Mouse (Mus musculus): ENCODE measurements around the gene Gda. TPM values are rescaled to one million over a fixed set of nuclear protein-coding genes. Genes with fewer than 3 reads are reported as not detected.

Gda gene
- polyA plus RNA-seq (2015; fragmentation: Nextera tagmentation; extraction: Ambion mirVana), result 1.7 and 2.0 TPM in 2 replicates

DNA sequence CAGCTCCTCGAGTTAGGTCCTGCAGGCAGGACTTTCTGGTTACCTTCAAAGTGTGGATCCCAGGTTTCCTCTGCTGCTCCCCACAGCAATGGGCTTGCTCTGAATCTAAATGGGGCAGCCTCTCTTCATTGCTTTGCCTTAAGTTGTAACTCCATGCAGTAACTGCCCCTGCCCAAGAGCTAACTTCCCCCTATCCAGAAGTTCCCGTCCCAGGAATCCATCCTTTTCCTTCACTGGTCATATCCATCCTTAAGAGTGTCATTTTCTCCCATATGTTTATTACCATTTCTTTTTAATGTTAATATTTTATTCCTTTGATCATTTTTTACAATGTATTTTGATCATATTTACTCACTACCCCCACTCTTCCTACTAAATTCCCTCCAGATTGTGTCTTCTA lies at the start of gene Gda:
Gene Gda, minus strand, starts transcription at position 101 of the 400 bp plus-strand sequence.
- H3K36me3 ChIP-seq (ENCODE audit: insufficient read depth, low read length), result no peaks in the 10 kb centered on the region
- DNase-seq (ENCODE audit: low spot score) (no peak), ATAC-seq (no peak)
- TF ChIP-seq EP300 (IDR thresholded peaks at IDR 0.05) (no peak), CTCF (IDR thresholded peaks at IDR 0.05) (no peak)
- no peak within 1 kb of the TSS for H3K27ac ChIP-seq (ENCODE audit: low read length)
- H3K9me3 ChIP-seq (ENCODE audit: low read length), result no peaks in the 10 kb centered on the region
- H3K4me2 ChIP-seq (replicated peaks; ENCODE audit: low read depth, low read length), result peak within 1 kb of the TSS; percentile 59
- no peaks in the 10 kb centered on the region for H3K27me3 ChIP-seq (replicated peaks; ENCODE audit: insufficient read depth, low read length)
- peak within 1 kb of the TSS; percentile 31 for H3K4me3 ChIP-seq (ENCODE audit: low read depth, low read length)
- no peak within 1 kb of the TSS for H3K9ac ChIP-seq (replicated peaks; ENCODE audit: low read depth)
- H3K4me1 ChIP-seq (ENCODE audit: insufficient read depth, low read depth, low read length), result no peaks in the 10 kb centered on the region
- 51% methylated on average over 2 of the region's 2 CpGs for WGBS

DNA sequence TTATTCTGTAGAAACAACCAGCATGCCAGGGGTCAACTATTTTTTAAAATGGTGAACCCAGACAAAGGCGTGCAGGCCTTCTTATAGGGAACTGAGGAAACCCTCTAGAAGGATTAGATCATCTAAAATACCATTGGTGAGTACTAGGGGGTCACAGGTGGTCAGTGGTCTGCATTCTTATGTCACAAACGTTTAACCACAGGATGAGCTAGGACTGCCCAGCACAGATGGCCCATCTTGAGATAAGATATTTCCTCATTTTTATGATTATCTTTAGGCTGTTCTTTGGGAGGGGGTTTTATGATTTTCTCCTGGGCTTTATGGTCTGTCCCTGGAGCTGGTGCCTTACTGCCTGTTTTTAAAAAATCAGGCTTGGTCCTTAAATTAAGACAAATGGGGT lies 47.0 kb upstream of the Gda start:
- no peak overlapping the region for H3K9ac ChIP-seq (replicated peaks; ENCODE audit: low read depth)
- H3K4me3 ChIP-seq (ENCODE audit: low read depth, low read length), result no peak overlapping the region
- DNase-seq (ENCODE audit: low spot score) (no peak), ATAC-seq (no peak)
- H3K36me3 ChIP-seq (ENCODE audit: insufficient read depth, low read length), result no peaks in the 10 kb centered on the region
- no peaks in the 10 kb centered on the region for H3K4me1 ChIP-seq (ENCODE audit: insufficient read depth, low read depth, low read length)
- H3K9me3 ChIP-seq (ENCODE audit: low read length), result no peaks in the 10 kb centered on the region
- no peaks in the 10 kb centered on the region for H3K27me3 ChIP-seq (replicated peaks; ENCODE audit: insufficient read depth, low read length)
- no peak overlapping the region for H3K27ac ChIP-seq (ENCODE audit: low read length)
- no peak overlapping the region for H3K4me2 ChIP-seq (replicated peaks; ENCODE audit: low read depth, low read length)
- TF ChIP-seq EP300 (IDR thresholded peaks at IDR 0.05) (no peak), CTCF (IDR thresholded peaks at IDR 0.05) (no peak)
- 57% methylated on average over 2 of the region's 2 CpGs for WGBS

DNA sequence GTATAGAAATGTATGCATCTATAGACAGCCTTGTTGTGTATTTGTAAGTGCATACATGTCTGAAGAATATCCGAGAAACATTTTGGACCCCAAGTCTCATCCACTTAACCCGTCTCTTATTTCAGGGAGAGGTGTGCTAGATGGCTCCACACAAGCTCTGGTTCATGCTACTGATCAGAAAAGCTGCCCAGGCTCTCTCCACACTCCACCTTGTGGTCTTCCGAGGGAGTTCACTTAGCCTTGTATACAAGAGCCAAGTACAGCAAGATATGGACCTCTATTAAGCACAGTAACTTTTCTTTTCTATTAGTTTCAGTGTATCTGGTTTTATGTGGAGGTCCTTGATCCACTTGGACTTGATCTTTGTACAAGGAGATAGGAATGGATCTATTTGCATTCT lies 36.9 kb upstream of the Gda start:
- H3K36me3 ChIP-seq (ENCODE audit: insufficient read depth, low read length), result no peaks in the 10 kb centered on the region
- no peaks in the 10 kb centered on the region for H3K27me3 ChIP-seq (replicated peaks; ENCODE audit: insufficient read depth, low read length)
- no peak overlapping the region for H3K4me3 ChIP-seq (ENCODE audit: low read depth, low read length)
- H3K4me2 ChIP-seq (replicated peaks; ENCODE audit: low read depth, low read length), result no peak overlapping the region
- WGBS, result 42% methylated on average over 3 of the region's 3 CpGs
- no peak overlapping the region for H3K9ac ChIP-seq (replicated peaks; ENCODE audit: low read depth)
- peak; percentile 64 for DNase-seq (ENCODE audit: low spot score)
- no peak overlapping the region for H3K27ac ChIP-seq (ENCODE audit: low read length)
- TF ChIP-seq CTCF (IDR thresholded peaks at IDR 0.05) (peak; percentile 75), EP300 (IDR thresholded peaks at IDR 0.05) (no peak)
- H3K9me3 ChIP-seq (ENCODE audit: low read length), result no peaks in the 10 kb centered on the region
- ATAC-seq, result no peak
- no peaks in the 10 kb centered on the region for H3K4me1 ChIP-seq (ENCODE audit: insufficient read depth, low read depth, low read length)

DNA sequence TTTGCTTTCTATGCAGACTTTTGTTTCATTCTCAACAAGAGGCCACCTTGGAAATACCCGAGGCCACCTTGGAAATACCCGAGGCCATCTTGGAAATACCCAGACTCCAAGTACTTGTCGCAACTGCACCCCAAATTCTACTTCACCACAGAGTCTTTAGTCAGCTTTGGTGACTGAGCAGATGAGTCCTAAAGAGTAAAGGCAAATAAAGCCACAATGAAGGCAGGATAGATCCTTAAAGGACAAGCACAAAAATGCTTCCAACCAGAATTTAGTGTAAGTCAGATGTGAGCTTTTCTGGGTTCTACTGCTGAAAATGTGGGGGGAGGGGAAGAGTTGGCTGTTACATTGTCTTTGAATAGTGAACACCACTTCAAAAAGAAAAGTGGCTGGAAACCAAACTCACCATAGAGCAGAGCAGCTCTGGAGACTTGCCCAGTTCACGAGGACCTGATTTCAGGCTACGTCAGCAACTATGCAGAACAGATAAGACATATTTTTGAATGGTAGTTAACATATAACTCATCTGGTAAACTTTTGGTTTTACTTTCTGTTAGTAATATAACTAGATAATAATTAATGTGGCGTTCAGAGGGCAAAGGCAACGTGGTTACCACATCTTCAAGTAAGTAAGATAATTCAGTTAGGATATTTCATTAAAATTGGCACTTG lies 34.5 kb upstream of the Gda start:
- no peaks in the 10 kb centered on the region for H3K4me1 ChIP-seq (ENCODE audit: insufficient read depth, low read depth, low read length)
- H3K9me3 ChIP-seq (ENCODE audit: low read length), result no peaks in the 10 kb centered on the region
- WGBS, result 69% methylated on average over 7 of the region's 7 CpGs
- no peak overlapping the region for H3K9ac ChIP-seq (replicated peaks; ENCODE audit: low read depth)
- no peaks in the 10 kb centered on the region for H3K36me3 ChIP-seq (ENCODE audit: insufficient read depth, low read length)
- no peak overlapping the region for H3K4me2 ChIP-seq (replicated peaks; ENCODE audit: low read depth, low read length)
- DNase-seq (ENCODE audit: low spot score) (peak; percentile 25), ATAC-seq (no peak)
- TF ChIP-seq CTCF (IDR thresholded peaks at IDR 0.05), result no peak
- no peak for TF ChIP-seq EP300 (IDR thresholded peaks at IDR 0.05)
- no peaks in the 10 kb centered on the region for H3K27me3 ChIP-seq (replicated peaks; ENCODE audit: insufficient read depth, low read length)
- H3K4me3 ChIP-seq (ENCODE audit: low read depth, low read length), result no peak overlapping the region
- H3K27ac ChIP-seq (ENCODE audit: low read length), result no peak overlapping the region

DNA sequence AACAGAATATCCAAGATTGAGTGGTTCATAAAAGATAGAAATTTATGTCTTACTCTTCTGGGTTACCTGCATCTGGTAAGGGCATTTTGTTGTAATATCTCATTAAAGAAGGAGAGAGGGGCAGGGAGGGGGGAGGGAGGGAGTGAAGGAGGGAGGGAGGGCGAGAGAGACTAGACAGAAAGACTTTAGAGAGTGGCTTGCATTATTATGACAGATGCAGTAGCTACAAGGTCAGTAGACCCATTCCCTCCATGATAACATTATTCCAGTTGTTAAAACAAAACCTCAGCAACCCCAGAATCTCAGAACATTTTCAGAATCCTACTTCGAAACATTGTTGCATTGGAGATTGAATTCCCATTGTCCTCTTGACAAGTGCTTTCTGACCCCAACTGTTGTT lies 33.9 kb upstream of the Gda start:
- no peak for DNase-seq (ENCODE audit: low spot score)
- no peaks in the 10 kb centered on the region for H3K9me3 ChIP-seq (ENCODE audit: low read length)
- H3K27ac ChIP-seq (ENCODE audit: low read length), result no peak overlapping the region
- H3K27me3 ChIP-seq (replicated peaks; ENCODE audit: insufficient read depth, low read length), result no peaks in the 10 kb centered on the region
- H3K4me2 ChIP-seq (replicated peaks; ENCODE audit: low read depth, low read length), result no peak overlapping the region
- H3K4me3 ChIP-seq (ENCODE audit: low read depth, low read length), result no peak overlapping the region
- H3K4me1 ChIP-seq (ENCODE audit: insufficient read depth, low read depth, low read length), result no peaks in the 10 kb centered on the region
- H3K9ac ChIP-seq (replicated peaks; ENCODE audit: low read depth), result no peak overlapping the region
- ATAC-seq, result no peak
- WGBS, result 67% methylated on average over 2 of the region's 2 CpGs
- H3K36me3 ChIP-seq (ENCODE audit: insufficient read depth, low read length), result no peaks in the 10 kb centered on the region
- TF ChIP-seq EP300 (IDR thresholded peaks at IDR 0.05), result no peak
- no peak for TF ChIP-seq CTCF (IDR thresholded peaks at IDR 0.05)

DNA sequence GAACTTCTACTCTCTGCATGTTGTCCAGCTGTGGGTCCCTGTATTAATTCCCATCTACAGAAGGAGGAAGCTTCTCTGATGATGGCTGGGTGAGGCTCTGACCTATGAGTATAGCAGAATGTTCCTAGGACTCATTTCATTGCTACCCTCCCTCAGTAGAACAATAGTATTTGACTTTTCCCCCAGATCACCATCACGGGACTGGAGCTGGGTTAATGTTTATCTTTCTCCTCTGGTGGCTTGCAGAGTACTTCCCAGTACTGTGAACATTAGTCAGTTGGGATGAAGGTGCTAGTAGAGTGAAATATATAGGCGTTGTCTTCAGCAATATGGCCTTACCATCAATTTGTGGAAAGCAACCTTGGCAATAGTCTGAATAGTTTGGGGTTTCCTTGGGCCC lies 31.5 kb upstream of the Gda start:
- TF ChIP-seq CTCF (IDR thresholded peaks at IDR 0.05) (no peak), EP300 (IDR thresholded peaks at IDR 0.05) (no peak)
- H3K27me3 ChIP-seq (replicated peaks; ENCODE audit: insufficient read depth, low read length), result no peaks in the 10 kb centered on the region
- H3K4me1 ChIP-seq (ENCODE audit: insufficient read depth, low read depth, low read length), result no peaks in the 10 kb centered on the region
- no peak for ATAC-seq
- H3K36me3 ChIP-seq (ENCODE audit: insufficient read depth, low read length), result no peaks in the 10 kb centered on the region
- no peak overlapping the region for H3K9ac ChIP-seq (replicated peaks; ENCODE audit: low read depth)
- no peak for DNase-seq (ENCODE audit: low spot score)
- no peak overlapping the region for H3K27ac ChIP-seq (ENCODE audit: low read length)
- no peaks in the 10 kb centered on the region for H3K9me3 ChIP-seq (ENCODE audit: low read length)
- no peak overlapping the region for H3K4me2 ChIP-seq (replicated peaks; ENCODE audit: low read depth, low read length)
- no peak overlapping the region for H3K4me3 ChIP-seq (ENCODE audit: low read depth, low read length)
- 55% methylated on average over 2 of the region's 2 CpGs for WGBS

Measured in lung, postnatal 0 days (tissue).